In genomic region chr6:8446786-8447185, GRCm38 (mm10) we compare ENCODE assay signal across 8 mouse cellular contexts.
DNase-seq lines count a peak whose midpoint lies in the region; ATAC-seq lines count a peak whose summit lies in the region.

No protein-coding gene starts in this region.

- WGBS in hindbrain, embryonic 14.5 days, result 32% methylated on average over 5 of the region's 5 CpGs

- no peaks in the 10 kb centered on the region for H3K36me3 ChIP-seq in hindbrain, embryonic 14.5 days (replicated peaks; ENCODE audit: control insufficient read depth, insufficient read depth)

- H3K9ac ChIP-seq in hindbrain, embryonic 14.5 days, result no peak overlapping the region

- peak; percentile 86 for ATAC-seq in frontal cortex, adult (ENCODE audit: low TSS enrichment)
- 0 out of 2 replicates have a peak, but pooled peaks have one; percentile 51 for ATAC-seq in hindbrain, embryonic 14.5 days (ENCODE audit: low FRiP score)

- DNase-seq in frontal cortex, postnatal 14 days (ENCODE audit: low spot score in 2 of 2), result no peak
- peak; percentile 61 for DNase-seq in Muller cell, postnatal 12 days (ENCODE audit: inconsistent ontology term)
- peak; percentile 44 for DNase-seq in gastrocnemius, postnatal 10 days
- no peak for DNase-seq in hindbrain, embryonic 14.5 days (ENCODE audit: low spot score)
- DNase-seq in lung, postnatal 36 days, result peak; percentile 16
- DNase-seq in thymus, postnatal 4 days, result no peak
- no peak for DNase-seq in cerebellum, postnatal 14 days

- H3K27me3 ChIP-seq in hindbrain, embryonic 14.5 days (ENCODE audit: control insufficient read depth, insufficient read depth, low read length), result no peaks in the 10 kb centered on the region

- no peak overlapping the region for H3K4me2 ChIP-seq in hindbrain, embryonic 14.5 days (replicated peaks)

- H3K27ac ChIP-seq in hindbrain, embryonic 14.5 days, result no peak overlapping the region

- H3K4me3 ChIP-seq in hindbrain, embryonic 14.5 days (replicated peaks; ENCODE audit: low read length), result no peak overlapping the region

- no peaks in the 10 kb centered on the region for H3K9me3 ChIP-seq in hindbrain, embryonic 14.5 days (ENCODE audit: control insufficient read depth, low read length)

- no peaks in the 10 kb centered on the region for H3K4me1 ChIP-seq in hindbrain, embryonic 14.5 days (replicated peaks; ENCODE audit: control insufficient read depth, insufficient read depth, low read length)

Comparison
In these comparisons a context has a peak if more than half of its experiments do, and no peak if none do; other contexts are left out.
1. DNase-seq: peak in Muller cell, postnatal 12 days (single experiment), gastrocnemius, postnatal 10 days (single experiment) and lung, postnatal 36 days (single experiment); none in frontal cortex, postnatal 14 days (0 of 2), hindbrain, embryonic 14.5 days (single experiment), thymus, postnatal 4 days (single experiment) and cerebellum, postnatal 14 days (0 of 2).